Mouse (Mus musculus) olfactory bulb, adult 2 months (tissue): ENCODE measurements around the gene Spata2.

Source experiments
- CTCF ChIP-seq: fragments of 200-500 bp; IDR thresholded peaks from 2 replicates; pipeline ENCODE4 v1.5.1; 2012; ENCODE audit warnings: low read depth, mild to moderate bottlenecking, low read length, moderate library complexity; ENCODE audit not compliant: insufficient read depth
- POLR2A ChIP-seq: fragments of 200-500 bp; IDR thresholded peaks from 2 replicates; pipeline ENCODE4 v1.6.1; 2012; ENCODE audit warnings: mild to moderate bottlenecking, low read depth, low read length, moderate library complexity; ENCODE audit not compliant: insufficient read depth

- TF ChIP-seq CTCF = no peak
- no peak for TF ChIP-seq POLR2A
Observed at GRCm38 (mm10) chr2:167541324-167541723, 48.6 kb upstream of the Spata2 start.
